Mouse (Mus musculus) c-Kit-positive CD71-positive TER-119-positive erythroid progenitor cells, embryonic 14.5 days (primary cell): Measurements from ENCODE around the gene H2afv.
"Not testable (repeated sequence)": the region's sequence is repeated elsewhere in the genome, so short reads cannot be mapped to it uniquely, and the experiment has no call there.

Experiments
- DNase-seq: peaks from one replicate; pipeline ENCODE4 v3.0.0-alpha.2; 2013; ENCODE audit warnings: low spot score

H2afv gene

DNA sequence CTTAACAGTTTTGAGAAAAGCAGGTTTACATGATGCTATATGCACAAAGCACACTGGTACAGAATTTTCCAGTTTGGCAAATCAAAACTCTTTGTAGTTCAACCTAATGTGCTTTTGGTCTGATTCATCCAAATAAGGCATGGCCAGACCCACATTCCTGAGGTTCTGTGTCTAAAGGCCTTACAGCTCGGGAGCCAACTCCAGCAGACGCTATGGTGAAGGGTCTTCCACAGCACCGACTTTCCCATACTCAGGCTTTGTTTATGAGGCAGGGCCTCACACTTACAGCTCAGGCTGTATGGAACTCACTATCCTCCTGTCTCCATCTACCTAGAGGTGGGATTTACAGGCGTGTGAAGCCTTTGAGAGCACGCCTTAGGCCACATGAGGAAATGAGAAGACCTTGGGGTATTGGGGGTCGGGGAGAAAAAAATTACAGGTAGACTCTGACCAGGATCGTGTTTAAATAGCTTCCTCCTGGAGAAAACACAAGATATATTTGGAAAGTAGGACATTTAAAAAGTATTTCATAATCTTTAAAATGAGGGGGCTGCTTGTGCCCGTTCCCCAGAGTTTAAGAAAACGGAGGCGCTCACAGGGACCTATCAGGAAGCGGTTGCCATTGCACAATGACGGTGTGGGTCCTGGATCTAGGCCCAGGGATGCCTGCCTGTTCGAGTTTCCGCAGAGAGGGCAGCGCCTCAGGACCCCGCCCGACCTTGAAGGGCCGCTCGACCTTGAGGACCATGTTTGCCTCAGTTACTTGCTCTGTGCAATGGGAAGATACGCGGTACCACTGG lies 29.3 kb downstream of the H2afv start, which contains the start of gene Ppia:
Gene Ppia (plus strand): TSS at position 693 of the 800 bp plus-strand sequence.
- no peak for DNase-seq

GRCm38 (mm10) chr11:6413264-6413663 lies 31.0 kb downstream of the H2afv start:
- DNase-seq = no peak

- peak; percentile 56 for DNase-seq
These were observed 32.6 kb downstream of the H2afv start for GRCm38 (mm10) chr11:6411684-6412083.

DNA sequence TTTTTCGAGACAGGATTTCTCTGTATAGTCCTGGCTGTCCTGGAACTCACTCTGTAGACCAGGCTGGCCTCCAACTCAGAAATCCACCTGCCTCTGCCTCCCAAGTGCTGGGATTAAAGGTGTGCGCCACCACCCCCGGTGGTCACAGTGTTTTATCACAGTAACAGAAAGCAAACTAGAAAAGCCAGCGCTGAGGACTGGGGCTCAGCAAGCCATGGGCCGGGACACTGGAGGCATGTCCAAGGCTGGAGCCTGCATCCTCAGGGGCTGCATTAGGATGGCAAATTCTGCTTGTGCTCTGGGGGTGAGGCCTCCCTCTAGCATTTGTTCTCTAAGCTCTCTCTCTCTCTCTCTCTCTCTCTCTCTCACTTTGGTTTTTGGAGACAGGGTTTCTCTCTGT lies 33.5 kb downstream of the H2afv start:
- DNase-seq = not testable (repeated sequence)

GRCm38 (mm10) chr11:6410050-6410602 lies 34.1 kb downstream of the H2afv start:
- no peak for DNase-seq

DNA sequence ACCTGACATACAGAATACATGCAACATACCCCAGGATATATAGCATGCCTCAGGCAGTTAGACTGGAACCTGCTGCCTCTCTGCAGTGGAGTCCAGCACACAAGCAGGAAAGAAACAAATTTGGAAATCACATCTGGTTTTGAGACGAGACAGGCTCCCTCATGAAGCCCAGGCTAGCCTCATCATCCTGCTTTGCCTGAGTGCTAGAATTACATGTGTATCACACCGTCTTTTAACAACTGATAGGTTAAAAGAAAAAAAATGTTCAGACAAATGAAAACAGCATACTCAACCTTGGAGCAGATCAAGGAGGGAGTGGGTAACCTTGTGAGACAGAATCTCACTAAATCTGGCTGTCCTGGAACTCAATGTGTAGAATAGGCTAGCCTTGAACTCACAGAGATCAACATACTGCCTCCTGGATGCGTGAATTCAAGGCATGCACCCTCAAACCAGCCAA lies 37.1 kb downstream of the H2afv start:
- no peak for DNase-seq

GRCm38 (mm10) chr11:6406251-6407161 lies 37.7 kb downstream of the H2afv start:
- no peak for DNase-seq

DNA sequence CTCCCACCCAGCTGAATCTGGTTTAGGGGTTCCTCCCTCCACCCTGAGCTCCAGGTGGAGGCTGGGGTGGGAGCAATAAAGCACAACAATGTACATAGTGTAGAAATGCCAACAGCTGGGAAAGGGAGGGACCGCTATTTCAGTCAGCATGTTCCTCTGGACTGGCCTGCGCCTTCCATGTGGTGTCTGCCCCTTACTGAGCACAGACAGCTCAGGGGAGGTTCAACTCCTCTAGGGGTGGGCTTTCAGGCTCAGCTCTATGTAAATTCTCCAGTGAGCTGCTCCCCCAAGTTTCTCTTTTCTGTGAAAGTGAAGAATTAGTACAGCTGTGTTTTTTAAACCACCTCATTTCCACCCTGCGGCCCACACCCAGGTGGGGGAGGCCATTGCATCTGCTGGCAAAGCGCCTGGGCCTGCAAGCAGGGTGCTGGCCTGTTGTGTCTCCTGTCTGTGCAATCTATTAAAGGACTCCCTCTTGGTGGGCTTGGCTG lies 38.6 kb downstream of the H2afv start:
- DNase-seq = no peak

GRCm38 (mm10) chr11:6404699-6405566 lies 39.3 kb downstream of the H2afv start:
- DNase-seq = no peak

DNA sequence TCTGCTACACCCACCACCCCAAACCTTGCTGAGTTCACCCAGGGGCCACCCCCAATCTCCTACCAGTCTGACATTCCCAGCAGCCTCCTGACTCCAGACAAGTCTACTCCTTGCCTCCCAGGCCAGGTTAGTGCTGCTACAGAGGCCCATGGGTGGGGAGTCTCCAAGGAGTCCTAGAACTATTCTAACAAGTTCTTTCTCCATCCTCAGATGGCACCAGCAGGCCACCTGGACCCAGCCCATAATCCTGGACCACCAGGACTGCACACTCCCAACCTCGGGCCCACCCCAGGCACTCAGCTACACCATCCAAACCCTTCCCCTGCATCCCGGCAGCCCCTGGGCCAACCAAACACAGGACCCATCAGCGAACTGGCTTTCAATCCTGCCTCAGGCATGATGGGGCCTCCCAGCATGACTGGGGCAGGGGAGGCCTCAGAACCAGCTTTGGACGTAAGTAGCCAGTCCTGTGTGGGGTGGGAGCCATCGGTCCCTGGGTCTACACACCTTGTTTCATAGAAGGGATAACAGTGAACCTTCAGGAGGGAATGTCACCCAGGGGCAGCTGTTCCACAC lies 40.3 kb downstream of the H2afv start:
- no peak for DNase-seq

GRCm38 (mm10) chr11:6402515-6403510 lies 41.4 kb downstream of the H2afv start:
- peak; percentile 60 for DNase-seq

- DNase-seq = no peak
These were observed 46.1 kb downstream of the H2afv start for GRCm38 (mm10) chr11:6398141-6398540.

- no peak for DNase-seq
These were observed 48.7 kb downstream of the H2afv start for GRCm38 (mm10) chr11:6395565-6395964.

- DNase-seq = no peak
These were observed 50.4 kb downstream of the H2afv start for GRCm38 (mm10) chr11:6393866-6394265.

DNA sequence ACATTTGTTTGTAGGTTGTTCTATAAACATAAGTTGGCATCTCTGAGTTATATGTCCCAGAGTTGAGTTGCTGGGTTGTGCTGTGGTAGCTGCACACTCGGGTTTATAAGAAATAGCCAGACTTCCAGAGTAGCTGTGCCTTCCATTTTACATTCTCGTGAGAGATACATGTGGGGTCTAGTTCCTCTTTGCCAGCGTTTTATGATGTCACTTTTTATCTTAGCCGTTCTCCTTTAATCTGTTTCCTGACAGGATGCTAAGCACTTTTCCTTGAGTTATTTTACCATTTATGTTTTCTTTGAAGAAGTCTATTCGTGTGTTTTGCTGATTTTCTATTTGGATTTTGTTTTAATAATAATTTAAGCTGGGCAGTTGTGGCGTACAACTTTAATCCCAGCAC lies 51.4 kb downstream of the H2afv start:
- DNase-seq = no peak

- no peak for DNase-seq
These were observed 52.5 kb downstream of the H2afv start for GRCm38 (mm10) chr11:6391516-6392276.

DNA sequence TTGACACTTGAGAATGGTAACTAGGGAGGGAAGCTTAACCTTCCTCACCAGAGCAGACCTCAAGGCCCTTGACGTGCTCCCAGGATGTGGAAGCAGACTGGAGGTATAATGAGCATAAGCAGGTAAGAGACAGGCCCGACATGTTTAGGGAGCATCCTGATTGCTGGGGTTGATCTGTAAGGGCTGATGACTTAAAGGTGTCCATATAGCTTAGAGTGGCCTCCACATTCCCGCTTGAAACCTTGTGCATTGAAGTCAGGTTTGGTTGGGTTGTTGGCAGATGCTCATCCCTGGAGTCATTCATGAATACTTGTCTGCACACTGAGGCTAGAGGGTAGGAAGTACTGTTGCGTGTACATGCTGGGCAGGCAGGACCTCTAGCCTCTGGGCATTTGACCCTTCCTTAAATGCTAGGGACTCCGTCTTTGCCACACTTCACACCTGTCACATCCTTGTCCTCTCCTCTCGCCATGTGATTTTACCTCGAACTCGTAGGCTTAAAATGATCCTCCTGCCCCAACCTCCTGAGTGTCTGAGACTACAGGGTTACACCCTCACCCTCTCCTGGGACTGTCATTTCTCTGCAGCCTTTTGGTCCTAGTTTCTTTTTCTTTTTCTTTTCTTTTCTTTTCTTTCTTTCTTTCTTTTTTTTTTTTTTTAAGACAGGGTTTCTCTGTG lies 53.7 kb downstream of the H2afv start:
- DNase-seq = no peak

- DNase-seq = no peak
These were observed 54.7 kb downstream of the H2afv start for GRCm38 (mm10) chr11:6389483-6389921.
